Mouse (Mus musculus) Patski (cell line): Measurements from ENCODE around the gene Plb1. TPM values are rescaled to one million over a fixed set of nuclear protein-coding genes. Genes with fewer than 3 reads are reported as not detected.
A peak's percentile ranks its signal among the peaks of the same experiment; 100 is the strongest.

Source experiments
- ATAC-seq: fragments of 100-300 bp; one replicate; pipeline ENCODE4 v1.8.0; 2021
- CTCF ChIA-PET: fragments of 350-600 bp; sonication (Branson Sonifier 250); formaldehyde crosslinking; loops from one replicate; lab custom pipeline; 2022; ENCODE audit warnings: inconsistent platforms; lab: Charles Lee
- POLR2A ChIA-PET: fragments of 350-600 bp; sonication (Branson Sonifier 250); formaldehyde crosslinking; loops from one replicate; lab custom pipeline; 2022; ENCODE audit warnings: antibody characterized with exemption, inconsistent platforms; lab: Charles Lee
- DNase-seq: peaks from one replicate; pipeline ENCODE4 v3.0.0-alpha.2; 2011; ENCODE audit warnings: low read depth, low spot score
- H3K27me3 ChIP-seq: fragments of 371-371 bp; one replicate; pipeline ENCODE4 v1.5.1; 2021
- CTCF ChIP-seq: fragments of 100-300 bp; IDR thresholded peaks from one replicate; pipeline ENCODE4 v1.5.1; 2021
- in situ Hi-C: fragments of 300-500 bp; cut with MboI; formaldehyde crosslinking; loops from 3 replicates; pipeline ENCODE4 v1.11.1; 2018; ENCODE audit warnings: low pct_unique_long_range_greater_than_20kb, mixed read lengths
- polyA plus RNA-seq: library from polyadenylated mRNA; unstranded; gene quantifications from one replicate; pipeline ENCODE4 v1.2.3, GENCODE M21; 2021

The Plb1 gene
- polyA plus RNA-seq, 1 experiment from 2014 or later: 0.23 TPM

DNA sequence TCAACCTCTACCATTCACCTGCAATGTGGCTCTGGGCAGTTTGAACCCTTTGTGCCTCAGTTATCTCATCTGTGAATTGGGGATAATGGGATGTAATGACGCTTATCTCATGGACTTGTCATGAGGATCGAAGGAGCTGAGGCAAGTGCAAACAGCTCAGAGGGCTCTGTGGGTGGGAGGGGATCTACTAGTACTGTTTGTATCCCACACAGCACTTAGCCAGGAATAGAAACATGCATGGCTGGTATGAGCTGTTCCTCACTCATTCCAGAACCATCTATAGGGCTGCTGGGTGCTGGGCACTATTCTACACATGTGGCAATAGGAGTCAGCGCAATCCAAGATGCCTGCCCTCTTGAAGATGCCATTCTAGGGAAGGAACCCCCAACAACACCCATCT, 32.9 kb upstream of the Plb1 start:
- in situ Hi-C loops: loop anchor here (5.0 kb wide), 4 partner anchors 157 to 637 kb away; partner anchors contain the start of genes Babam2 and Rbks
- TF ChIP-seq CTCF: no peak
- ChIA-PET CTCF (interaction anchor here (0.9 kb wide), 1 partner anchor 600 kb away, joined by 4 read pairs; no protein-coding TSS in a partner anchor), POLR2A (interaction anchor here (1.1 to 2.2 kb wide), 3 partner anchors 61 to 601 kb away, joined by 3 to 6 read pairs (median 4); no protein-coding TSS in a partner anchor)
- no peak for ATAC-seq
- DNase-seq: no peak
- no peaks in the 10 kb centered on the region for H3K27me3 ChIP-seq

DNA sequence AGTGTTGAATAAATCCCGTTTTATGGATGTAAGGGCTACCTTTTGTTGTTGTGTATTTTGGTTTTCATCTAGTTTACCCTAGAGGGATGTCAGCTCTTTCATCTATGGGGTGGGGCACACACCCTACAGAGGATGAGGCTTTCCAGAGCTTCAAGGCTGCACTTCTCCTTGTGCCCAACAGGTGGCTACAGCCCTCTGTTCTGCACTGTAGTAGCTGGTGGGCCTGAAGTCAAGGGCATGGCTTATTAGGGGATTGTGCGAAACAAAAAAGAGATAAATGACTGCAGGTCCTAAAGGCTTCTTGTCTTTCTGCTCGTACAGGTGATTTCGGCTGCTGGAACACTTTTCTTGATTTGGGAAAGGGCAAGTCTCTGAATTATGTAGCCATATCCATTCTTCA, 27.9 kb upstream of the Plb1 start:
- ChIA-PET CTCF (interaction anchor here (0.8 to 1.4 kb wide), 3 partner anchors 34 to 316 kb away, joined by 3 to 9 read pairs (median 4); no protein-coding TSS in a partner anchor), POLR2A (no interaction called here)
- DNase-seq: no peak
- peak; percentile 80 for TF ChIP-seq CTCF
- no peak for ATAC-seq
- in situ Hi-C loops: no loop called here
- H3K27me3 ChIP-seq: no peaks in the 10 kb centered on the region

DNA sequence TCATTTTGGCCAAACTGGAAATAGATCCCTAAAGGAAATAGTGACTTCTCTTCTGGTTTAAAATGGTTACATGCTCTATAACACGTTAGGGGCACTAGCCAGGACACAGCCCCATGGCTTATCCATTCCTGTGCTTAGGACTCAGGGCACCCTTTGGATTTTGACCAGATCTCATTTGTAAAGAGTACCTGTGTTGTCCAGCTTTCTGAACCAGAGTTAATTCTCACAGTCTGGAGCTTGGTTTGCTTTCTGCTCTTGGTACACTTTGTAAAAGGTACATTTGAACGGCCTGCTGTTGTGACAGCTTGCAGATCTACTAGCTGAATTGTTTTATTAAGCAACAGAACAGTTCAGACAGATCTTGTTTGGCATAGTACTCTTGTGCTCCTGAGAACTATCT, 25.8 kb upstream of the Plb1 start:
- in situ Hi-C loops: no loop called here
- no peak for TF ChIP-seq CTCF
- H3K27me3 ChIP-seq: no peaks in the 10 kb centered on the region
- DNase-seq (no peak), ATAC-seq (no peak)
- ChIA-PET CTCF (interaction anchor here (0.9 to 1.7 kb wide), 5 partner anchors 10 to 643 kb away, joined by 3 to 6 read pairs (median 3); no protein-coding TSS in a partner anchor), POLR2A (interaction anchor here (1.2 kb wide), 1 partner anchor 30 kb away, joined by 4 read pairs; no protein-coding TSS in a partner anchor)

DNA sequence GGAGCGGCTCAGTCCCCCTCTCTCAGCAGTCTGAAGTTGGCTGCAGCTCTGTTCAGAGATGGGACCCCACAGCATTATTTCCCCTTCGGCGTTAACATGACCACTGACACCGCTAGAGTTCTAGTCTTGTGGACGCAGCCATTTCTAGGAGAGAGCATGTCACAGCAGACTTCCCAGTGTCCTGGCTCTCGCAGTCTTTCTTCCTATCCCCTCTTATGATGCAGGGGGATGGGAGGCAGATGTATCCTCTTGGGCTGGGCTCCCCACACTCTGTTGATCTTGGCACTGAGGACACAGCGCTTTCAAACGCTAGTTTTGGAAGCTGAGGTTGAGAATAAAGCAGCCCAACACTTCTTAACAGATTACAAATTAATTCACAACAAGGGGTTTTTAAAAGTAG, 24.0 kb upstream of the Plb1 start:
- no peaks in the 10 kb centered on the region for H3K27me3 ChIP-seq
- in situ Hi-C loops: no loop called here
- ChIA-PET CTCF (interaction anchor here (1.7 kb wide), 1 partner anchor 91 kb away, joined by 3 read pairs; no protein-coding TSS in a partner anchor), POLR2A (no interaction called here)
- no peak for TF ChIP-seq CTCF
- no peak for ATAC-seq
- DNase-seq: no peak

DNA sequence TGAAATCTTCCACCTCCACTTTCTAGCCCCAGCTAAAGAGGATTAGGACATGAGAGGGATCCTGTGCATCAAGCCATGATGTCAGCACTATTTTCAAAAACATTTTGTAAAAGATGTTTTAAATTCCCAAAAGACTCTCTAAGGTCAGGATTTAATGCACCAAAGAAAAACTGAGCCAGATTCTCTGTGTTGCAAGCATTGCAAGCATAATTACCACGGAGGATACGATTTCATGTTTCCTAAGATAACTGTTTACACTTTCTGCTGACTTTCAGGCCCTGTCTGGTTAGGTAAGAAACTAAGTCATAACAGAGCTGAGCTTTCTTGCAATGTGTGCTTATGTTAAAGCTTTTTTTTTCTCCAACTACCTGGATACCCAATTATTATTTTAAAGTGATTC, 21.5 kb upstream of the Plb1 start:
- ChIA-PET POLR2A (no interaction called here), CTCF (no interaction called here)
- H3K27me3 ChIP-seq: no peaks in the 10 kb centered on the region
- DNase-seq (no peak), ATAC-seq (no peak)
- in situ Hi-C loops: no loop called here
- no peak for TF ChIP-seq CTCF

DNA sequence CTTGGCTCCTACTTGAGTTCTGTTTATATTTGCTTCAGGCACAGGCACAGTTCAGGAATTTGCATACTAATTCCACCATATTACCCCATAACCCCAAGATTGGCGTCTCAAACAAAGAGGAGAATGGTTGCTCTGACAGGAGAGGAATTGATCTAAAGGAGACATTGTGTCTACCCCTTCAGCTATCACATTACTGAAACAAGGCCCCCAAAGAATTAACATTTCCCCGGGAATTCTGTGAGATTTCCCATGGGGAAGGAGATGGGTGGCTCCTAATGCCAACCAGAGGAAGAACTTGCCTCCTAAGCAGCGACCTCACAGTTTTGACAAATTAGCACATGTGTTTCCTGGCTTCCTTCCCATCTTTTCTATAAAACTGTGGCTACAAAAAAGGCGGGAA, 18.8 kb upstream of the Plb1 start:
- DNase-seq (no peak), ATAC-seq (no peak)
- in situ Hi-C loops: no loop called here
- H3K27me3 ChIP-seq: no peaks in the 10 kb centered on the region
- ChIA-PET CTCF (no interaction called here), POLR2A (no interaction called here)
- TF ChIP-seq CTCF: no peak

DNA sequence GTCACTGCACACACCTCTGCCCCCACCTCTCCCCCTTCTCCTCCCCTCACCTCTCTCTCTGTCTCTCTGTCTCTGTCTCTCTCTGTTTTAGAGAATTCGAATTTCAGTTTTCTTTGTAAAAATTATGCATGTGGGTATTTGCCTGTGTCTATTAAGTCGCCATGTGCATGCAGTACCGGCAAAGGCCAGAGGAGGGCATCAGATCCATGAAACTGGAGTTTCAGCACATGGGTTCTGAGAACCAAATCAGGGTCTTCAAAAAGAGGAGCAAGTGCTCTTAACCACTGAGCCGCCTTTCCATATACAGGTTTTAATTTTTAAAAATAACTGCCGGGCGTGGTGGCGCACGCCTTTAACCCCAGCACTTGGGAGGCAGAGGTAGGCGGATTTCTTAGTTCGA, 17.0 kb upstream of the Plb1 start:
- ATAC-seq (no peak), DNase-seq (no peak)
- POLR2A ChIA-PET: no interaction called here
- in situ Hi-C loops: no loop called here
- no peaks in the 10 kb centered on the region for H3K27me3 ChIP-seq
- CTCF ChIA-PET: no interaction called here
- TF ChIP-seq CTCF: no peak

DNA sequence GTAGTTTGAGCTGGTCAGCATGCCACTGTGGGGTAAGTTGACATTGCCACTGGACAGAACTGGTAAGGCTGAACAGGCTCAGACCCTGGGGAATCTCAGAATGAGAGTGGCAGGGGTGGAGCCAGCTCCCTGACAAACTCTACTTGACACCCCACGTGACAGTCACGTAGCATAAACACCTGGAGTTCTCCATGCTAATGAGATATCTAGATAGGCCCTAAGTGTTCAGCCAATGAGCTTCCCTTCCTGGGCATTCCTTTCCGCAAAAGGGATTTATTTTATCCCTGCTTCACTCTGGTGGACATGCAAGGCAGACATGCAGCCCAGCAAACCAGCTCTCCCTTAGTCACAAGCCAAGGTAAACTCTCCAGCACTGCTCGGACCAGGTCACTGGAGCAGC, 16.0 kb upstream of the Plb1 start:
- no peak for ATAC-seq

DNA sequence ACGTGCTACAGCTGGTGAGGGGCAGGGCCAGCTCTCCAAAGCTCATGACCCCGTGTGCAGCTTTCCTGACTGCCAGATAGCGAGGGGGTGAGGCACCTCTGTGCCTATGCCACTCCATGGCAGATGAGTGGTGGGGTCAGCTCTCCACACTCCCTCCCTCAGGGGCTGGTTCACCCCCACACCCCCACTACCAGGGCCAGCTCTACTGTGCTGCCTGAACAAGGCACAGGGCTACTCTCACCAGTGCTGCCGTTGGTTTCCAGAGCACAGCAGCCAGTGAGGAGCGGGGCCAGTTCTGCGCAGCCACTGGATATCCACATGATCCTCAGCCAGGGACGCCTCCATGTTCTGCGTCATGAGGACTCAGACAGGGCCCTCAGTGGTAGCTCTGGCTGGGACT, 15.0 kb upstream of the Plb1 start:
- in situ Hi-C loops: no loop called here
- ATAC-seq (no peak), DNase-seq (no peak)
- POLR2A ChIA-PET: no interaction called here
- TF ChIP-seq CTCF: no peak
- CTCF ChIA-PET: interaction anchor here (0.9 to 2.4 kb wide), 2 partner anchors 11 to 654 kb away, joined by 3 to 5 read pairs; no protein-coding TSS in a partner anchor
- H3K27me3 ChIP-seq: no peaks in the 10 kb centered on the region

More for the DNA sequence above, 16.0 kb upstream of the Plb1 start:
- in situ Hi-C loops: no loop called here
- no peak for TF ChIP-seq CTCF
- ChIA-PET POLR2A (no interaction called here), CTCF (interaction anchor here (0.9 to 2.4 kb wide), 5 partner anchors 10 to 653 kb away, joined by 3 to 5 read pairs (median 3); no protein-coding TSS in a partner anchor)
- DNase-seq: no peak
- no peaks in the 10 kb centered on the region for H3K27me3 ChIP-seq

DNA sequence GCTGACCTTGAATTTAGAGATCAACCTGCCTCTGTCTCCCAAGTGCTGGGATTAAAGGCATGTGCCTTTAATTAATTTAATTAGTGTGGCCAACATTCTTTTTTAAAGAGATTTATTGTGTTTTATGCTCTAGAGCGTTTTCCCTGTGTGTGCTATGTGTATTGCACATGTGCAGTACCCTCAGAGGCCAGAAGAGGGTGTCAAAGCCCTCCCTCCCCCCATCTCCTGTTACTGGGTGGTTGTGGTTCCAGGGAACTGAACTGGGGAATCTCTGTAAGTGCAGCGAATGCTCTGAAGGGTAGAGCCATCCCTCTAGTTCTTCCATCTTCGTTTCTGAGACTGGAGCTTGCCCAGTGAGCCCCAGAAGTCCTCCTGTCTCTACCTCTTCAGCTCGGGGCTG, 2.1 kb upstream of the Plb1 start:
- in situ Hi-C loops: loop anchor here (5.0 kb wide), 1 partner anchor 77 kb away; no protein-coding TSS in a partner anchor
- TF ChIP-seq CTCF: peak; percentile 93
- POLR2A ChIA-PET: no interaction called here
- no peaks in the 10 kb centered on the region for H3K27me3 ChIP-seq
- ATAC-seq (no peak), DNase-seq (no peak)
- CTCF ChIA-PET: interaction anchor here (0.6 to 1.7 kb wide), 9 partner anchors 10 to 290 kb away, joined by 3 to 6 read pairs (median 3); no protein-coding TSS in a partner anchor

DNA sequence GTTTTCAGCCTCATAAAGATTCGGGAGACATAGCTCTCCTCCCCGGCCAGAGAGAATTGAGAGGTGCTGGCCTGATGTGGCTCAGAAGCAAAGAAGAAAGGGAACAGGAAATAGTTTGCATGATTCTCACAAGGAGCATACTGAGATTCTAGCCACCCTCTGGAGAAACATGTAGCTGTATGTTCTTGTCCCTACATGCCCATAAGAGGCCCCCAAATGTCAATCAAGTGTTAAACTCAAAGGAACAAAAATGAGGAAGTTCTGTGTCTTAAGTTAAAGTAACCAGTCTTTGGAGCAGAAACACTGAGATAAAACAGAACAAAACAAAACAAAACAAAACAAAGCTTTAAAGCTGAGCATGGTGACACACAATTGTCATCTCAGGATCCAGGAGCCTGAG, 6.8 kb downstream of the Plb1 start:
- no peak for TF ChIP-seq CTCF

More for the DNA sequence above, 6.8 kb downstream of the Plb1 start:
- in situ Hi-C loops: no loop called here
- POLR2A ChIA-PET: no interaction called here
- no peak for ATAC-seq
- CTCF ChIA-PET: no interaction called here
- DNase-seq: no peak
- no peaks in the 10 kb centered on the region for H3K27me3 ChIP-seq
